Mouse (Mus musculus): ENCODE measurements around the gene Btbd11. TPM values are rescaled to one million over a fixed set of nuclear protein-coding genes. Genes with fewer than 3 reads are reported as not detected.

Gene Btbd11
- total and polyA plus RNA-seq, 3 experiments: 10.1 to 18.5 (median 15.4) TPM

GRCm38 (mm10) chr10:85354270-85354669 is 32.3 kb upstream of the Btbd11 start:
- H3K4me3 ChIP-seq (replicated peaks in 1 of 3; ENCODE audit: low read depth in 2 of 3, low read length in 2 of 3, poor library complexity in 1 of 3): no peak overlapping the region
- no peak overlapping the region for H3K9ac ChIP-seq (ENCODE audit: insufficient read depth, low read depth)
- no peak overlapping the region for H3K27ac ChIP-seq (ENCODE audit: insufficient read depth, low read depth)
- H3K4me1 ChIP-seq (ENCODE audit: control insufficient read depth in 1 of 2, insufficient read depth in 2 of 2): peaks cover 4 to 7% of the 10 kb centered on the region in 2 experiments; a peak in 3 of 4 replicates
- H3K27me3 ChIP-seq (replicated peaks): no peaks in the 10 kb centered on the region
- no peak for DNase-seq (ENCODE audit: extremely low read depth)
- TF ChIP-seq ELF1 (IDR thresholded peaks at IDR 0.05; ENCODE audit: low read depth, low read length): peak; percentile 70
- TF ChIP-seq ETS1 (conservative IDR thresholded peaks at IDR 0.05; ENCODE audit: low read depth, low read length): no peak
- no peak for TF ChIP-seq CHD2 (IDR thresholded peaks at IDR 0.05; ENCODE audit: low read length)
- no peak for TF ChIP-seq MEF2A (IDR thresholded peaks at IDR 0.05; ENCODE audit: borderline replicate concordance, low read depth, low read length)
- no peaks in the 10 kb centered on the region for H3K79me2 ChIP-seq (replicated peaks; ENCODE audit: control insufficient read depth, extremely low read depth, insufficient read depth, poor library complexity, severe bottlenecking)
- dilution Hi-C loops (cut with MboI; ENCODE audit: extremely low pct_ligation_motif_present, extremely low pct_unique_long_range_greater_than_20kb, low sequenced_read_pairs): no loop called here
- H3K4me2 ChIP-seq (ENCODE audit: insufficient read depth, low read depth, poor library complexity, severe bottlenecking): no peak overlapping the region
- H3K36me3 ChIP-seq (replicated peaks in 1 of 2; ENCODE audit: control insufficient read depth in 1 of 2, insufficient read depth in 1 of 2, low read length in 1 of 2): no peaks in the 10 kb centered on the region
- peaks cover under 1% of the 10 kb centered on the region for H3K9me3 ChIP-seq (replicated peaks; ENCODE audit: low read length)
- in situ Hi-C loops (cut with MboI; ENCODE audit: low pct_ligation_motif_present, low pct_unique_long_range_greater_than_20kb, low sequenced_read_pairs): no loop called here

- H3K4me1 ChIP-seq (ENCODE audit: control insufficient read depth in 1 of 2, insufficient read depth in 2 of 2): peaks cover 0 to 4% of the 10 kb centered on the region in 2 experiments; a peak in 1 of 4 replicates
- dilution Hi-C loops (cut with MboI; ENCODE audit: extremely low pct_ligation_motif_present, extremely low pct_unique_long_range_greater_than_20kb, low sequenced_read_pairs) (no loop called here), in situ Hi-C loops (cut with MboI; ENCODE audit: low pct_ligation_motif_present, low pct_unique_long_range_greater_than_20kb, low sequenced_read_pairs) (no loop called here)
- TF ChIP-seq SIN3A (IDR thresholded peaks at IDR 0.05; ENCODE audit: low read length) (no peak), EP300 (IDR thresholded peaks at IDR 0.05; ENCODE audit: low read length) (no peak), USF1 (IDR thresholded peaks at IDR 0.05; ENCODE audit: low read depth, low read length) (peak; percentile 51), E2F4 (IDR thresholded peaks at IDR 0.05; ENCODE audit: insufficient replicate concordance, low read depth, low read length) (no peak), USF2 (conservative IDR thresholded peaks at IDR 0.05; ENCODE audit: low read depth, low read length) (peak; percentile 37; the same call in 1 of the 2 replicates), BHLHE40 (IDR thresholded peaks at IDR 0.05; ENCODE audit: low read depth, low read length) (peak; percentile 29; the same call in 1 of the 2 replicates)
- H3K4me2 ChIP-seq (ENCODE audit: insufficient read depth, low read depth, poor library complexity, severe bottlenecking): no peak overlapping the region
- H3K9me3 ChIP-seq (replicated peaks; ENCODE audit: low read length): no peaks in the 10 kb centered on the region
- H3K27me3 ChIP-seq (replicated peaks): no peaks in the 10 kb centered on the region
- H3K36me3 ChIP-seq (replicated peaks in 1 of 2; ENCODE audit: control insufficient read depth in 1 of 2, insufficient read depth in 1 of 2, low read length in 1 of 2): no peaks in the 10 kb centered on the region
- no peak overlapping the region for H3K9ac ChIP-seq (ENCODE audit: insufficient read depth, low read depth)
- no peak for DNase-seq (ENCODE audit: extremely low read depth)
- H3K27ac ChIP-seq (ENCODE audit: insufficient read depth, low read depth): no peak overlapping the region
- H3K79me2 ChIP-seq (replicated peaks; ENCODE audit: control insufficient read depth, extremely low read depth, insufficient read depth, poor library complexity, severe bottlenecking): no peaks in the 10 kb centered on the region
- H3K4me3 ChIP-seq (replicated peaks in 1 of 3; ENCODE audit: low read depth in 2 of 3, low read length in 2 of 3, poor library complexity in 1 of 3): no peak overlapping the region
Observed at GRCm38 (mm10) chr10:85359501-85360066, 27.0 kb upstream of the Btbd11 start.

GRCm38 (mm10) chr10:85362766-85363442 is 23.7 kb upstream of the Btbd11 start:
- H3K36me3 ChIP-seq (replicated peaks in 1 of 2; ENCODE audit: control insufficient read depth in 1 of 2, insufficient read depth in 1 of 2, low read length in 1 of 2): no peaks in the 10 kb centered on the region
- no peaks in the 10 kb centered on the region for H3K79me2 ChIP-seq (replicated peaks; ENCODE audit: control insufficient read depth, extremely low read depth, insufficient read depth, poor library complexity, severe bottlenecking)
- H3K9ac ChIP-seq (ENCODE audit: insufficient read depth, low read depth): no peak overlapping the region
- H3K4me2 ChIP-seq (ENCODE audit: insufficient read depth, low read depth, poor library complexity, severe bottlenecking): no peak overlapping the region
- H3K27ac ChIP-seq (ENCODE audit: insufficient read depth, low read depth): no peak overlapping the region
- no peaks in the 10 kb centered on the region for H3K9me3 ChIP-seq (replicated peaks; ENCODE audit: low read length)
- no peak for DNase-seq (ENCODE audit: extremely low read depth)
- dilution Hi-C loops (cut with MboI; ENCODE audit: extremely low pct_ligation_motif_present, extremely low pct_unique_long_range_greater_than_20kb, low sequenced_read_pairs): no loop called here
- in situ Hi-C loops (cut with MboI; ENCODE audit: low pct_ligation_motif_present, low pct_unique_long_range_greater_than_20kb, low sequenced_read_pairs): no loop called here
- no peak overlapping the region for H3K4me3 ChIP-seq (replicated peaks in 1 of 3; ENCODE audit: low read depth in 2 of 3, low read length in 2 of 3, poor library complexity in 1 of 3)
- H3K4me1 ChIP-seq (ENCODE audit: control insufficient read depth in 1 of 2, insufficient read depth in 2 of 2): no peaks in the 10 kb centered on the region
- TF ChIP-seq UBTF (IDR thresholded peaks at IDR 0.05; ENCODE audit: low read depth, low read length) (no peak), TCF12 (IDR thresholded peaks at IDR 0.05; ENCODE audit: low read depth, low read length) (no peak), CHD2 (IDR thresholded peaks at IDR 0.05; ENCODE audit: low read length) (no peak), EP300 (IDR thresholded peaks at IDR 0.05; ENCODE audit: low read length) (no peak), USF2 (conservative IDR thresholded peaks at IDR 0.05; ENCODE audit: low read depth, low read length) (no peak)
- H3K27me3 ChIP-seq (replicated peaks): no peaks in the 10 kb centered on the region

Data from CH12.LX (cell line).